Mouse (Mus musculus) lung, postnatal 0 days (tissue): ENCODE results near the gene Gm10260. TPM values are rescaled to one million over a fixed set of nuclear protein-coding genes. Genes with fewer than 3 reads are reported as not detected.

Experiments used
- ATAC-seq: fragments of 200-750 bp; cut with Nextera tagmentation; 2 replicates; pipeline ENCODE4 v1.8.0; 2017; ENCODE audit warnings: moderate library complexity
- DNase-seq: peaks from one replicate; pipeline ENCODE4 v3.0.0-alpha.2; 2016; ENCODE audit warnings: low spot score
- H3K27ac ChIP-seq: fragments of 300-500 bp; sonication (generic); 2 replicates; pipeline ENCODE4 v1.5.1; 2014; ENCODE audit warnings: antibody characterized with exemption, mild to moderate bottlenecking, low read length, mixed read lengths
- H3K27me3 ChIP-seq: fragments of 300-500 bp; sonication (generic); replicated peaks from 2 replicates; pipeline ENCODE4 v1.6.1; 2014; ENCODE audit warnings: low read length, mixed read lengths; ENCODE audit not compliant: insufficient read depth
- H3K36me3 ChIP-seq: fragments of 300-500 bp; sonication (generic); 2 replicates; pipeline ENCODE4 v1.6.1; 2014; ENCODE audit warnings: low read length, mixed read lengths; ENCODE audit not compliant: insufficient read depth
- H3K4me1 ChIP-seq: fragments of 300-500 bp; sonication (generic); 2 replicates; pipeline ENCODE4 v1.6.1; 2014; ENCODE audit warnings: antibody characterized with exemption, low read depth, low read length, mixed read lengths; ENCODE audit not compliant: insufficient read depth
- H3K4me2 ChIP-seq: fragments of 300-500 bp; sonication (generic); replicated peaks from 2 replicates; pipeline ENCODE4 v1.6.1; 2014; ENCODE audit warnings: low read depth, mild to moderate bottlenecking, low read length, moderate library complexity, mixed read lengths
- H3K4me3 ChIP-seq: fragments of 300-500 bp; sonication (generic); 2 replicates; pipeline ENCODE4 v1.5.1; 2014; ENCODE audit warnings: low read depth, low read length
- H3K9ac ChIP-seq: fragments of 300-500 bp; sonication (generic); replicated peaks from 2 replicates; pipeline ENCODE4 v1.6.1; 2014; ENCODE audit warnings: low read depth, mild to moderate bottlenecking
- H3K9me3 ChIP-seq: fragments of 300-500 bp; sonication (generic); 2 replicates; pipeline ENCODE4 v1.6.1; 2016; ENCODE audit warnings: low read length, mixed read lengths
- CTCF ChIP-seq: IDR thresholded peaks from 2 replicates; pipeline ENCODE4 v1.5.1; 2016; ENCODE audit warnings: antibody characterized with exemption, mild to moderate bottlenecking
- EP300 ChIP-seq: IDR thresholded peaks from 2 replicates; pipeline ENCODE4 v1.6.1; 2016; ENCODE audit warnings: antibody characterized with exemption, mild to moderate bottlenecking, control low read depth
- WGBS: fragments of 180-500 bp; shearing (Covaris S2); extraction: QIAGEN DNeasy Blood & Tissue Kit; methylation state at CpG from one replicate; pipeline ENCODE4 v1.1.7; 2014; 5-methylcytosine and 5-hydroxymethylcytosine counted together
- polyA plus RNA-seq: library from polyadenylated mRNA; unstranded; fragments of >200 nt; fragmentation: Nextera tagmentation; extraction: Ambion mirVana; gene quantifications from 2 replicates; pipeline ENCODE4 v1.2.1, GENCODE M21; 2015

The Gm10260 gene
- polyA plus RNA-seq, 1 experiment from 2014 or later, result 7.2 TPM

GRCm38 (mm10) chr13:97780556-97780955 lies 20.1 kb upstream of the Gm10260 start:
- DNase-seq (no peak), ATAC-seq (no peak)
- TF ChIP-seq CTCF (0 out of 2 replicates have a peak, but pooled peaks have one; percentile 9), EP300 (no peak)
- H3K4me2 ChIP-seq, result no peak overlapping the region
- peaks cover 8% of the 10 kb centered on the region; the same call in 1 of the 2 replicates for H3K4me1 ChIP-seq
- no peaks in the 10 kb centered on the region for H3K36me3 ChIP-seq
- H3K4me3 ChIP-seq, result no peak overlapping the region
- no peaks in the 10 kb centered on the region for H3K27me3 ChIP-seq
- H3K9me3 ChIP-seq, result no peaks in the 10 kb centered on the region
- H3K9ac ChIP-seq, result no peak overlapping the region
- no peak overlapping the region for H3K27ac ChIP-seq
- WGBS, result 54% methylated on average over 2 of the region's 2 CpGs

GRCm38 (mm10) chr13:97779657-97780445 lies 19.4 kb upstream of the Gm10260 start:
- Histone ChIP-seq H3K27ac (no peak overlapping the region), H3K36me3 (no peaks in the 10 kb centered on the region), H3K4me3 (no peak overlapping the region), H3K9ac (no peak overlapping the region), H3K4me2 (no peak overlapping the region), H3K27me3 (no peaks in the 10 kb centered on the region), H3K4me1 (peaks cover 8% of the 10 kb centered on the region; the same call in 1 of the 2 replicates), H3K9me3 (no peaks in the 10 kb centered on the region)
- no peak for ATAC-seq
- TF ChIP-seq EP300, result no peak
- DNase-seq, result peak; percentile 56
- WGBS, result 50% methylated on average over 8 of the region's 8 CpGs

DNA sequence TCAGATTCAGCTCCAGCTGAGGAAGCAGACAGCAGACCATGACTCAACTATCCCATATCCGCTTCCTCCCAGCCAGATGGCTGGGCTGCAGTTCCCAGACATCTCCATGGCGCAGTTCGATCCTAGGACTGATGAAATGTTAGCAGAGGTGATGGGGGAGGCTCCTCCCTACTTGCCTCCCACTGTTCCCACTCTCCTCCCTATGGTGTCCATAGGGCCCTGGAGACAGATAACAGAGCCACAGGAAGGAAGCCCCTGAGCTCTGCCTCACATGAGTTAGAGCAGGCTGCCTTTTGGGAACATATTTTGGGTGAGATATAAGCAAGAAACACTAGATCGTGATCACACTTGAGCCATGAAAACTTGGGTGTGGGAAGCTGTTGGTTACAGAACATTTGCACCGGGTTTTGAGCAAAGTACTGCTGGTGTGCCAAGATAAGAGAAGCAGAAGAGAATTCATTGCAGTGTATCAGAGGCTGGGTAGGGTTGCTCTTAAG lies 18.3 kb upstream of the Gm10260 start:
- Histone ChIP-seq H3K36me3 (no peaks in the 10 kb centered on the region), H3K27me3 (no peaks in the 10 kb centered on the region), H3K27ac (no peak overlapping the region), H3K9ac (no peak overlapping the region), H3K9me3 (no peaks in the 10 kb centered on the region), H3K4me2 (no peak overlapping the region), H3K4me1 (peaks cover 8% of the 10 kb centered on the region; the same call in 1 of the 2 replicates), H3K4me3 (no peak overlapping the region)
- ATAC-seq, result no peak
- DNase-seq, result no peak
- no peak for TF ChIP-seq CTCF
- no peak for TF ChIP-seq EP300
- 72% methylated on average over 5 of the region's 5 CpGs for WGBS

GRCm38 (mm10) chr13:97777667-97778066 lies 17.2 kb upstream of the Gm10260 start:
- Histone ChIP-seq H3K36me3 (no peaks in the 10 kb centered on the region), H3K27me3 (no peaks in the 10 kb centered on the region), H3K9ac (no peak overlapping the region), H3K4me2 (no peak overlapping the region), H3K27ac (no peak overlapping the region), H3K4me3 (no peak overlapping the region), H3K9me3 (no peaks in the 10 kb centered on the region), H3K4me1 (peaks cover 8% of the 10 kb centered on the region; the same call in 1 of the 2 replicates)
- DNase-seq (no peak), ATAC-seq (no peak)
- 82% methylated on average over 2 of the region's 2 CpGs for WGBS
- TF ChIP-seq CTCF, result no peak
- TF ChIP-seq EP300, result no peak

DNA sequence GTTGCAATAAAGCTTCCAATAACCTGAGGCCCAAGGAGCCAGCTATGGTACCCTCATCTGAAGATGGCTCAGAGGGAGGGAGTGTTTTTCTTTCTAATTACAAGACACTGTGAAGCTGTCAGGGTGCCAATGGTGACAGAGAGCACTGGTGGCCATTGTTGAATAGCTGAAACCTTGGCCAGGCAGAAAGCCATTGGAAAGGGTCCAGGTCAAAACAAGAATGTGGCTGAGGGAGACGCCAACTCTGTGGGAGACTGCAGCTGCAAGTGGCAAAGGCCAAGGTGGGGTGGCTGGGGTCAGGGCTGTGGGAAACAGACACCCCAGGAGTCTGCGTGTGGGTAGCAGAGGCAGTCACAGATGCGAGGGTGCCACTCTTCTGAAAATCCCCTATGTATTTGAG lies 16.3 kb upstream of the Gm10260 start:
- TF ChIP-seq EP300 (no peak), CTCF (no peak)
- Histone ChIP-seq H3K9me3 (no peaks in the 10 kb centered on the region), H3K9ac (no peak overlapping the region), H3K4me2 (no peak overlapping the region), H3K27me3 (no peaks in the 10 kb centered on the region), H3K36me3 (no peaks in the 10 kb centered on the region), H3K4me3 (no peak overlapping the region), H3K27ac (no peak overlapping the region), H3K4me1 (peaks cover 8% of the 10 kb centered on the region; the same call in 1 of the 2 replicates)
- WGBS, result 52% methylated on average over 3 of the region's 3 CpGs
- no peak for DNase-seq
- ATAC-seq, result no peak

GRCm38 (mm10) chr13:97775907-97776306 lies 15.5 kb upstream of the Gm10260 start:
- H3K27ac ChIP-seq, result no peak overlapping the region
- 88% methylated on average over 8 of the region's 8 CpGs for WGBS

More at GRCm38 (mm10) chr13:97775907-97776306, 15.5 kb upstream of the Gm10260 start:
- Histone ChIP-seq H3K27me3 (no peaks in the 10 kb centered on the region), H3K9ac (no peak overlapping the region), H3K9me3 (no peaks in the 10 kb centered on the region), H3K4me2 (no peak overlapping the region), H3K4me3 (no peak overlapping the region), H3K4me1 (peaks cover 8% of the 10 kb centered on the region; the same call in 1 of the 2 replicates), H3K36me3 (no peaks in the 10 kb centered on the region)
- DNase-seq (no peak), ATAC-seq (no peak)
- no peak for TF ChIP-seq CTCF
- no peak for TF ChIP-seq EP300
